Mouse (Mus musculus) thymus, adult 2 months (tissue): ENCODE measurements around the gene Fam221a.

Experiments used
- CTCF ChIP-seq: fragments of 200-500 bp; IDR thresholded peaks from 2 replicates; pipeline ENCODE4 v1.5.1; 2012; ENCODE audit warnings: mild to moderate bottlenecking, control low read depth, low read length, moderate library complexity, borderline replicate concordance; ENCODE audit not compliant: control insufficient read depth, poor library complexity, insufficient read depth; ENCODE audit errors: extremely low read depth
- POLR2A ChIP-seq: fragments of 200-500 bp; IDR thresholded peaks from 2 replicates; pipeline ENCODE4 v1.6.1; 2012; ENCODE audit warnings: mild to moderate bottlenecking, low read length, control low read depth, moderate library complexity; ENCODE audit not compliant: control insufficient read depth, poor library complexity, insufficient read depth; ENCODE audit errors: extremely low read depth

GRCm38 (mm10) chr6:49349826-49350225 is 17.7 kb upstream of the Fam221a start:
- TF ChIP-seq POLR2A = no peak
- no peak for TF ChIP-seq CTCF
